Mouse (Mus musculus): Measurements from ENCODE around the gene Plxnb1.

GRCm38 (mm10) chr9:109167316-109167715 is 72.1 kb downstream of the Plxnb1 start:
- no peak for TF ChIP-seq POLR2A (IDR thresholded peaks at IDR 0.05; ENCODE audit: insufficient read depth, low read depth, low read length)
- TF ChIP-seq CTCF (IDR thresholded peaks at IDR 0.05) = no peak
